Mouse (Mus musculus) heart, embryonic 16.5 days (tissue): Measurements from ENCODE around the gene Tex44. TPM values are rescaled to one million over a fixed set of nuclear protein-coding genes. Genes with fewer than 3 reads are reported as not detected.
"Not testable (repeated sequence)": the region's sequence is repeated elsewhere in the genome, so short reads cannot be mapped to it uniquely, and the experiment has no call there.

Experiments used
- ATAC-seq: fragments of 200-750 bp; cut with Nextera tagmentation; replicated peaks from 2 replicates; pipeline ENCODE4 v1.8.0; 2017; ENCODE audit warnings: moderate number of reproducible peaks; ENCODE audit not compliant: insufficient read depth, low FRiP score; ENCODE audit errors: extremely low read depth
- H3K27ac ChIP-seq: fragments of 300-500 bp; sonication (generic); 2 replicates; pipeline ENCODE4 v1.5.1; 2014; ENCODE audit warnings: mild to moderate bottlenecking, low read length, control low read depth, moderate library complexity
- H3K27me3 ChIP-seq: fragments of 300-500 bp; sonication (generic); 2 replicates; pipeline ENCODE4 v1.6.1; 2014; ENCODE audit warnings: low read length, mixed read lengths; ENCODE audit not compliant: control insufficient read depth, insufficient read depth
- H3K36me3 ChIP-seq: fragments of 300-500 bp; sonication (generic); 2 replicates; pipeline ENCODE4 v1.6.1; 2014; ENCODE audit not compliant: control insufficient read depth, insufficient read depth
- H3K4me1 ChIP-seq: fragments of 300-500 bp; sonication (generic); 2 replicates; pipeline ENCODE4 v1.6.1; 2014; ENCODE audit warnings: low read length, mixed read lengths; ENCODE audit not compliant: control insufficient read depth, insufficient read depth
- H3K4me2 ChIP-seq: fragments of 300-500 bp; sonication (generic); 2 replicates; pipeline ENCODE4 v1.6.1; 2014; ENCODE audit warnings: low read depth, mild to moderate bottlenecking, control low read depth, low read length
- H3K4me3 ChIP-seq: fragments of 300-500 bp; sonication (generic); 2 replicates; pipeline ENCODE4 v1.5.1; 2014; ENCODE audit warnings: mild to moderate bottlenecking, control low read depth, low read length
- H3K9ac ChIP-seq: fragments of 300-500 bp; sonication (generic); 2 replicates; pipeline ENCODE4 v1.6.1; 2014; ENCODE audit warnings: low read length, control low read depth
- H3K9me3 ChIP-seq: fragments of 300-500 bp; sonication (generic); replicated peaks from 2 replicates; pipeline ENCODE4 v1.6.1; 2016; ENCODE audit warnings: low read length; ENCODE audit not compliant: control insufficient read depth
- WGBS: fragments of 180-500 bp; shearing (Covaris S2); extraction: QIAGEN DNeasy Blood & Tissue Kit; methylation state at CpG from one replicate; pipeline ENCODE4 v1.1.7; 2014; 5-methylcytosine and 5-hydroxymethylcytosine counted together
- polyA plus RNA-seq: library from polyadenylated mRNA; unstranded; fragments of >200 nt; fragmentation: Nextera tagmentation; extraction: Ambion mirVana; gene quantifications from 2 replicates; pipeline ENCODE4 v1.2.1, GENCODE M21; 2015

The Tex44 gene
- polyA plus RNA-seq, 1 experiment from 2014 or later = not detected

DNA sequence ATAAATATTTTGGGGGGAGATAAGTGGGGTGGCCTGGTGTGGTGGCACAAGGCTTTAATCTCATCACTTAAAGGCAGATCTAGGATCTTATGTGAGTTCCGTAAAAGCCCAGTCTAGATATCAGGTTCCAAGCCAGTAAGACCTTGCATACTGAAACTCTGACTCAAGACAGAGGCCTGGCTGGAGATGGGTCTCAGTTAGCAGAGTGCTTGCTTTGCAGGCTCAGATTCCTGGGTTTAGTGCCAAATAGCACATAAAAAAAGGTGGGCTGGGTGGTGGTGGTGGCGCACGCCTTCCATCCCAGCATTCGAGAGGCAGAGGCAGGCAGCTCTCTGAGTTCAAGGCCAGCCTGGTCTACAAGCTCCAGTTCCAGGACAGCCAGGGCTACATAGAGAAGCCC is 43.7 kb downstream of the Tex44 start:
- H3K9ac ChIP-seq = no peak overlapping the region
- no peaks in the 10 kb centered on the region for H3K27me3 ChIP-seq

DNA sequence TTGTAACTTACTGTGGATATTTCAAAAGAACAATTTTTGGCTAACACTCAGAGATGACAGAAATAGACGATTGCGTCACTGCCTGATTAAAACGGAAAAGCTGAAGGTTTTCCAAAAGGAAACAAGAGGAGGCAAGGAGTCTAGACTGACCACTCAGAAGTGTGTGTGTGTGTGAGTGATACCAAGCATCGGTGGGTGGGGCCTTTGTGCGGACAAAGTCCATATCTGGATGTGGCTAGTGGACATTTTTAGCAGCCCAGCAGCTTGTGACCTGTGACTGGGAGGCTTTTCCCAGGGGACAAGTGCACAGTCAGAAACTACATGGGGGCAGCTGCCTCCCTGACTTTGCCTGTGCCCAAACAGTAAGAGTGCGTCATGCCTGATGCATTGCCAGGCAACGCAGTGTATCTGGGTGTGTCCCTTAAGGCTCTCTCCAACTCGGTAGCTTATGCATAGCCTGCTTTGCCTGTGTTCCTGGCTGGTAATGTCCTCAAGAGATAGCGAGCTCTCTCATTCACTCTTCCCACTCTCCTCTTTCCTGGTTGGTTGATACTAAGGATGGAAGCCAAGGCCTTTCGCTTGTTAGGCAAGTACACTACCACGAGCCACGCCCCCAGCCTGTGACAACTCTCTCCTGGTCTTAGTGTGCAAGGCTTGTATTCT is 44.5 kb downstream of the Tex44 start:
- no peaks in the 10 kb centered on the region for H3K9me3 ChIP-seq
- peak overlapping the region; percentile 51 for H3K4me2 ChIP-seq
- peak overlapping the region; percentile 99 for H3K27ac ChIP-seq
- H3K27me3 ChIP-seq = no peaks in the 10 kb centered on the region
- peak overlapping the region; percentile 35 for H3K9ac ChIP-seq
- H3K4me3 ChIP-seq = peak overlapping the region; percentile 7; the same call in 1 of the 2 replicates
- peak; percentile 83 for ATAC-seq
- peaks cover 26% of the 10 kb centered on the region for H3K4me1 ChIP-seq
- H3K36me3 ChIP-seq = no peaks in the 10 kb centered on the region
- 13% methylated on average over 12 of the region's 12 CpGs for WGBS

More for the DNA sequence above, 43.7 kb downstream of the Tex44 start:
- no peak overlapping the region for H3K4me3 ChIP-seq
- no peaks in the 10 kb centered on the region for H3K9me3 ChIP-seq
- no peaks in the 10 kb centered on the region for H3K36me3 ChIP-seq
- H3K4me2 ChIP-seq = no peak overlapping the region
- peaks cover 30% of the 10 kb centered on the region for H3K4me1 ChIP-seq
- no peak for ATAC-seq
- H3K27ac ChIP-seq = peak overlapping the region; percentile 99
- 85% methylated on average over 4 of the region's 4 CpGs for WGBS

DNA sequence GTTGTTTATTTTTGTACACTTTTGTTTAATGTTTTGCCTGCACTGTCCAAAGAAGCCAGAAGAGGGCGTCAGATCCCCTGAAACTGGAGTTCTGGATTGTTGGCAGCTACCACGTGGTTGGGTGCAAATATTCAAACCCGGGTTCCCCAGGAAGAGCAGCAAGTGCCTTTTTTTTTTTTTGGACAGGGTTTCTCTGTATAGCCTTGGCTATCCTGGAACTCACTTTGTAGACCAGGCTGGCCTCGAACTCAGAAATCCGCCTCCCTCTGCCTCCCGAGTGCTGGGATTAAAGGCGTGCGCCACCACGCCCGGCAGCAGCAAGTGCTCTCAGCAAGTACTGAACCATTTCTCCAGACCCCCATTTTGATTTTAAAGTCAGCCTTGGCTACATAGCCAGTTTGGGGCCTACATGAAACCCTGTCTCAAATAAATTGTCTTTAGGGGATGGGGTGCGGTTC is 45.4 kb downstream of the Tex44 start:
- not testable (repeated sequence) for H3K27me3 ChIP-seq, H3K4me2 ChIP-seq, H3K9me3 ChIP-seq, H3K36me3 ChIP-seq, ATAC-seq, H3K4me3 ChIP-seq, H3K9ac ChIP-seq
- peak overlapping the region; percentile 99 for H3K27ac ChIP-seq
- peaks cover 26% of the 10 kb centered on the region for H3K4me1 ChIP-seq
- 67% methylated on average over 11 of the region's 11 CpGs for WGBS

DNA sequence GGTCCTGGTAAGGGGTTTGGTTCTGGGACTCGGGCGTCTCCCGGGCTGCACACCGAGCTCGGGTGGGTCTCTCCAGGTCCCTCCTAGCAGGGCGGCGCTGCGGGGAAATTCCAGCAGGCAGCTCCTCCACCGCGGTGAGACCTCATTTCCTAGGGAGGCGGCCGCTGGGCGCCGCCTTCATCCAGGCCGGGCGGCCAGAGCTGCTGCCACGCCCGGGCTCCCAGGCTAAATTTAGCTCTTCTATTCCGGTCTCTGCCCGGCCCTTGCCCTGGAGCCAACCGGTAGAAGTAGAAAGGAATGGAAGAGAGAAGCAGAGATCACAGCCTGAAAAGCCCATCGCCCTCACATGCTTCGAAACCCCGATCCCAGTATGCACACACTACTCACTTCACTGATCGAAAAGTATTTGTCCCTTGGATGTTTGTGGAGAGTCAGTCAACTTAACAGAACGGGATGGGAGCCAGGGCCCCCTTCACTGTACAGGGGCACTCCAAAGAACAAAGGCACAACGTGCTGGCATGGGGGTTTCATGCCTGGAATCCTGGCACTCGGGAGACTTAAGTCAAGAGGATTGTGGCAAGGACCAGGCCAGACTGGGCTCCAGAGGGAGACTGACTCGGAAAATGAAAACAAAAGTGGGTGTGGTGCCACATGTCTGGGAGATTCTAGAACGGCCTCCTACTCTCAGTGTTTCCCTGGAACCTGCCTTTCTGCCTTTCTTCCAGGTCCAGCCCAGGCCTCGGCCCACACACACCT is 46.2 kb downstream of the Tex44 start:
- peak; percentile 76 for ATAC-seq
- H3K4me1 ChIP-seq = peaks cover 26% of the 10 kb centered on the region
- H3K27me3 ChIP-seq = no peaks in the 10 kb centered on the region
- peak overlapping the region; percentile 54 for H3K4me2 ChIP-seq
- no peaks in the 10 kb centered on the region for H3K36me3 ChIP-seq
- H3K4me3 ChIP-seq = peak overlapping the region; percentile 25
- H3K27ac ChIP-seq = peak overlapping the region; percentile 99
- WGBS = 6% methylated on average over 31 of the region's 31 CpGs
- peak overlapping the region; percentile 72 for H3K9ac ChIP-seq
- H3K9me3 ChIP-seq = no peaks in the 10 kb centered on the region

DNA sequence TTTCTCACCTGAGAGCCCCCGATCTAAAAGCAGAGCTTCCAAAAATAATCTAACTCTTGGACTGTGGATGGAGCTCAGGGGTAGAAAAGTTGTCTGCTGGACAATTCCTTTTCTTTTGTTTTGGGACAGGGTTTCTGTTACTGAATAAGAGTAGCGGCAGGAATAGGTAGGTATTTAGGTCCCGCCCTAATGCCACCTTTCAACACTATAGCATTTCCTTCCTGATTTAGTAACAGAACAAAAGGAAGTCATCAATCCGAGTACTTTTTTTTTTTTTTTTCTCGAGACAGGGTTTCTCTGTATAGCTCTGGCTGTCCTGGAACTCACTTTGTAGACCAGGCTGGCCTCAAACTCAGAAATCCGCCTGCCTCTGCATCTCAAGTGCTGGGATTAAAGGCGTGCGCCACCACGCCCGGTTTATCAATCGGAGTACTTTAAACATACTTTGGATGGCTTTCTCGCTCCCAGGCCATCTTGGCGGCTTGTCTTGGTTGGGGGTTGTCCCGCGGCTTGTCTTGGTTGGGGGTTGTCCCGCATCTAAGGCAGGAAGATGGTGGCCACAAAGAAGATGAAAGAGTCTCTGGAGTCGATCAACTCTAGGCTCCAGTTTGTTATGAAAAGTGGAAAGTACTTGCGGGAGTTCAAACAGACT is 47.1 kb downstream of the Tex44 start:
- WGBS = 80% methylated on average over 18 of the region's 18 CpGs

More for the DNA sequence above, 47.1 kb downstream of the Tex44 start:
- H3K9me3 ChIP-seq = no peaks in the 10 kb centered on the region
- no peaks in the 10 kb centered on the region for H3K27me3 ChIP-seq
- no peak for ATAC-seq
- H3K36me3 ChIP-seq = no peaks in the 10 kb centered on the region
- H3K9ac ChIP-seq = peak overlapping the region; percentile 72
- peak overlapping the region; percentile 54; the same call in 1 of the 2 replicates for H3K4me2 ChIP-seq
- H3K4me3 ChIP-seq = no peak overlapping the region
- peak overlapping the region; percentile 99 for H3K27ac ChIP-seq
- H3K4me1 ChIP-seq = peaks cover 26% of the 10 kb centered on the region

Other genes starting within 250 kb of the Tex44 start
- gene B3gnt7, start 123.5 kb upstream of the Tex44 start, polyA plus RNA-seq = 1.6 and 2.1 TPM in 2 replicates
- gene Ncl, start 66.9 kb upstream of the Tex44 start, polyA plus RNA-seq = 230 and 276 TPM in 2 replicates
- gene Nmur1, start 101 bp upstream of the Tex44 start, polyA plus RNA-seq = not detected in 2 replicates
- 702 and 1,064 TPM in 2 replicates for gene Ptma, start 100.4 kb downstream of the Tex44 start, polyA plus RNA-seq
- gene Pde6d, start 156.3 kb downstream of the Tex44 start, polyA plus RNA-seq = 58.7 and 60.5 TPM in 2 replicates
- gene Cops7b, start 156.6 kb downstream of the Tex44 start, polyA plus RNA-seq = 24.1 and 26.0 TPM in 2 replicates
- 1.2 and 1.4 TPM in 2 replicates for gene Nppc, start 244.2 kb downstream of the Tex44 start, polyA plus RNA-seq